Comparison of ENCODE assay signal across 24 mouse cellular contexts in genomic region chr8:104947056-104947455, GRCm38 (mm10). TPM values are rescaled to one million over a fixed set of nuclear protein-coding genes. Genes with fewer than 3 reads are reported as not detected.
A peak's percentile ranks its signal among the peaks of the same experiment; 100 is the strongest.
DNase-seq lines count a peak whose midpoint lies in the region; ATAC-seq and TF ChIP-seq lines count a peak whose summit lies in the region.
"Had no signal": no experiment of that assay in that cellular context is flagged by ENCODE, and none has a peak within 500 bp of the region (broad histone marks: within the 10 kb centered on the region; RNA-seq: fewer than 3 reads in every experiment).

Gene Ces2f (plus strand): TSS chr8:104947356.

- WGBS in intestine, postnatal 0 days = 52% methylated on average over 4 of the region's 4 CpGs
- 71% methylated on average over 4 of the region's 4 CpGs for WGBS in intestine, embryonic 16.5 days

- no peak for TF ChIP-seq CTCF in intestine, postnatal 0 days (IDR thresholded peaks at IDR 0.05; ENCODE audit: low read depth)

- H3K4me1 ChIP-seq in intestine, postnatal 0 days (replicated peaks; ENCODE audit: control insufficient read depth, insufficient read depth, low read length) = no peaks in the 10 kb centered on the region
- no peaks in the 10 kb centered on the region for H3K4me1 ChIP-seq in intestine, embryonic 16.5 days (ENCODE audit: control insufficient read depth, insufficient read depth, low read length)

- H3K9ac ChIP-seq in intestine, postnatal 0 days (ENCODE audit: low read depth, low read length) = no peak within 1 kb of the TSS
- H3K9ac ChIP-seq in intestine, embryonic 16.5 days (ENCODE audit: low read depth, low read length) = no peak within 1 kb of the TSS

- no peaks in the 10 kb centered on the region for H3K36me3 ChIP-seq in intestine, postnatal 0 days (ENCODE audit: control insufficient read depth, insufficient read depth)
- no peaks in the 10 kb centered on the region for H3K36me3 ChIP-seq in intestine, embryonic 16.5 days (ENCODE audit: control insufficient read depth, insufficient read depth, low read length)
- H3K36me3 ChIP-seq: G1E had no signal

- 0 out of 2 replicates have a peak, but pooled peaks have one; percentile 16 for ATAC-seq in cerebellum, adult (ENCODE audit: insufficient number of reproducible peaks, low FRiP score, low TSS enrichment)
- peak; percentile 31; the same call in 1 of the 2 replicates for ATAC-seq in intestine, postnatal 0 days
- no peak for ATAC-seq in intestine, embryonic 16.5 days
- ATAC-seq: activated CD4-positive, CD25-positive, alpha-beta regulatory T cell, adult 4 months; CD4-positive, CD25-positive, alpha-beta regulatory T cell, adult 4 months; Patski had no signal

- DNase-seq in cerebellum, postnatal 4 days (ENCODE audit: low spot score in 2 of 2) = no peak
- DNase-seq in urinary bladder, postnatal 14 days (ENCODE audit: low spot score) = peak; percentile 28
- DNase-seq in urinary bladder, postnatal 10 days (ENCODE audit: low spot score) = no peak
- DNase-seq in urinary bladder, postnatal 25 days (ENCODE audit: low spot score) = peak; percentile 13
- no peak for DNase-seq in urinary bladder, postnatal 36 days (ENCODE audit: low spot score in 2 of 2)
- DNase-seq: adrenal gland, adult 2 months; adrenal gland, adult 8-10 months; adrenal gland, postnatal 10 days; adrenal gland, postnatal 14 days; adrenal gland, postnatal 25 days; adrenal gland, postnatal 36 days; B cell, adult 2 months; cerebellum, adult 11 months; cerebellum, adult 11-12 months; cerebellum, adult 18-20 months had no signal

- H3K27me3 ChIP-seq in intestine, postnatal 0 days (replicated peaks; ENCODE audit: control insufficient read depth, insufficient read depth, low read length) = no peaks in the 10 kb centered on the region
- no peaks in the 10 kb centered on the region for H3K27me3 ChIP-seq in intestine, embryonic 16.5 days (replicated peaks; ENCODE audit: control insufficient read depth, insufficient read depth, low read length)
- H3K27me3 ChIP-seq: CH12.LX, Patski had no signal

- H3K9me3 ChIP-seq in intestine, postnatal 0 days (ENCODE audit: control insufficient read depth) = no peaks in the 10 kb centered on the region
- no peaks in the 10 kb centered on the region for H3K9me3 ChIP-seq in intestine, embryonic 16.5 days (ENCODE audit: control insufficient read depth, low read length)
- H3K9me3 ChIP-seq: G1E had no signal

- no peak within 1 kb of the TSS for H3K4me2 ChIP-seq in intestine, postnatal 0 days (replicated peaks; ENCODE audit: low read depth)
- H3K4me2 ChIP-seq in intestine, embryonic 16.5 days (ENCODE audit: low read depth, low read length) = no peak within 1 kb of the TSS

- H3K27ac ChIP-seq in intestine, postnatal 0 days (ENCODE audit: low read depth, low read length) = no peak within 1 kb of the TSS
- no peak within 1 kb of the TSS for H3K27ac ChIP-seq in intestine, embryonic 16.5 days (ENCODE audit: low read length)

- H3K4me3 ChIP-seq in intestine, postnatal 0 days (ENCODE audit: low read depth, low read length) = no peak within 1 kb of the TSS
- H3K4me3 ChIP-seq in intestine, embryonic 16.5 days (ENCODE audit: low read length) = no peak within 1 kb of the TSS

RNA-seq across cellular contexts. Expression of gene Ces2f, which starts in this region (rescaled TPM):
- polyA plus RNA-seq in intestine, postnatal 0 days (2015; fragmentation: Nextera tagmentation; extraction: Ambion mirVana) = not detected in 2 replicates
- polyA plus RNA-seq in intestine, embryonic 16.5 days (2015; fragmentation: Nextera tagmentation; extraction: Ambion mirVana) = not detected in 2 replicates
- polyA plus RNA-seq: activated CD4-positive, CD25-positive, alpha-beta regulatory T cell, adult 4 months; adrenal gland, adult 2 months; brain, embryonic 14.5 days; CD4-positive, CD25-positive, alpha-beta regulatory T cell, adult 4 months; G1E; Patski had no signal

Comparison
In these comparisons a context has a peak if more than half of its experiments do, and no peak if none do; other contexts are left out.
1. DNase-seq: peak in urinary bladder, postnatal 14 days (single experiment) and urinary bladder, postnatal 25 days (single experiment); none in cerebellum, postnatal 4 days (0 of 2), urinary bladder, postnatal 10 days (single experiment) and urinary bladder, postnatal 36 days (0 of 2).
2. Peak in ATAC-seq in intestine, postnatal 0 days; RNA of the gene not detected or under 1 TPM.